In the genomic region with DNA sequence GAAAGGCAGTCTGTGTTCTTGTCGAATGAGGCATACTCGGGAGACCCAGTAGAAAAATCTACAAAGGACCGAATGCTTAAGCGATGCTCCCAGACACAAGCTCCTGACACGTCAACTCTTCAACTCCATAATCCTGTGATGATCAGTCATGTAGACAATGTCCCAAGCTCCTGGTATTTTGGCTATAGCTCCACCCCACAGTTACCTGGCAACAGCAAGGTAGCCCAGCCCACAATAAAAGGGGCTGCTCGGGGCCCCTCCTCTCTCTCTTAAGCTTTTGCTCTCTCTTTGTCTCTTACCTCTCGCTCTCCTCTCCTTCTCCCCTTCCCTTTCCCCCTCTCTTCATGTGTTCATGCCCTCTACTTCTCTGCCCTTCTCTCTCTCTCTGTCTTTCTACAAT, we compare ENCODE assay signal across 20 mouse cellular contexts.
A peak's percentile ranks its signal among the peaks of the same experiment; 100 is the strongest.
DNase-seq lines count a peak whose midpoint lies in the region; ATAC-seq and TF ChIP-seq lines count a peak whose summit lies in the region.
"Had no signal": no experiment of that assay in that cellular context is flagged by ENCODE, and none has a peak within 500 bp of the region (broad histone marks: within the 10 kb centered on the region; RNA-seq: fewer than 3 reads in every experiment).

No protein-coding gene starts in this region.

- peaks cover 10% of the 10 kb centered on the region for H3K4me1 ChIP-seq in hindbrain, embryonic 13.5 days (replicated peaks)
- H3K4me1 ChIP-seq in hindbrain, embryonic 14.5 days (replicated peaks; ENCODE audit: control insufficient read depth, insufficient read depth, low read length) = peaks cover 4% of the 10 kb centered on the region; the same call in 1 of the 2 replicates
- peaks cover 12% of the 10 kb centered on the region for H3K4me1 ChIP-seq in midbrain, embryonic 11.5 days (ENCODE audit: control insufficient read depth, insufficient read depth, low read length)
- H3K4me1 ChIP-seq in lung, adult 2 months (ENCODE audit: control insufficient read depth, insufficient read depth, low read length) = no peaks in the 10 kb centered on the region

- H3K9ac ChIP-seq in hindbrain, embryonic 13.5 days = no peak overlapping the region
- no peak overlapping the region for H3K9ac ChIP-seq in hindbrain, embryonic 14.5 days
- no peak overlapping the region for H3K9ac ChIP-seq in midbrain, embryonic 11.5 days (ENCODE audit: low read length)

- H3K36me3 ChIP-seq in hindbrain, embryonic 13.5 days = no peaks in the 10 kb centered on the region
- no peaks in the 10 kb centered on the region for H3K36me3 ChIP-seq in hindbrain, embryonic 14.5 days (replicated peaks; ENCODE audit: control insufficient read depth, insufficient read depth)
- H3K36me3 ChIP-seq in midbrain, embryonic 11.5 days (ENCODE audit: control insufficient read depth, insufficient read depth, low read length) = no peaks in the 10 kb centered on the region
- H3K36me3 ChIP-seq: G1E had no signal

- ATAC-seq in hindbrain, embryonic 13.5 days (ENCODE audit: low FRiP score) = 0 out of 2 replicates have a peak, but pooled peaks have one; percentile 24
- ATAC-seq in hindbrain, embryonic 14.5 days (ENCODE audit: low FRiP score) = no peak
- 0 out of 2 replicates have a peak, but pooled peaks have one; percentile 40 for ATAC-seq in midbrain, embryonic 11.5 days (ENCODE audit: low FRiP score)
- ATAC-seq: intestine, embryonic 16.5 days had no signal

- TF ChIP-seq POLR2A in lung, adult 2 months (IDR thresholded peaks at IDR 0.05; ENCODE audit: borderline replicate concordance, extremely low read depth, low read depth, low read length) = no peak

- TF ChIP-seq CTCF in lung, adult 2 months (IDR thresholded peaks at IDR 0.05; ENCODE audit: insufficient read depth, low read length) = no peak

- no peaks in the 10 kb centered on the region for H3K9me3 ChIP-seq in hindbrain, embryonic 13.5 days
- H3K9me3 ChIP-seq in hindbrain, embryonic 14.5 days (ENCODE audit: control insufficient read depth, low read length) = no peaks in the 10 kb centered on the region
- H3K9me3 ChIP-seq in midbrain, embryonic 11.5 days (ENCODE audit: control insufficient read depth, low read length) = no peaks in the 10 kb centered on the region

- H3K27ac ChIP-seq in hindbrain, embryonic 13.5 days = no peak overlapping the region
- H3K27ac ChIP-seq in hindbrain, embryonic 14.5 days = no peak overlapping the region
- H3K27ac ChIP-seq in midbrain, embryonic 11.5 days (ENCODE audit: low read depth, low read length) = no peak overlapping the region
- H3K27ac ChIP-seq: left cerebral cortex, adult 2 months; stomach, postnatal 0 days had no signal

- H3K4me3 ChIP-seq in hindbrain, embryonic 13.5 days = no peak overlapping the region
- no peak overlapping the region for H3K4me3 ChIP-seq in hindbrain, embryonic 14.5 days (replicated peaks; ENCODE audit: low read length)
- no peak overlapping the region for H3K4me3 ChIP-seq in midbrain, embryonic 11.5 days (ENCODE audit: low read depth, low read length)
- no peak overlapping the region for H3K4me3 ChIP-seq in lung, adult 2 months (replicated peaks; ENCODE audit: extremely low read depth, low read depth, low read length)
- H3K4me3 ChIP-seq: left cerebral cortex, adult 2 months had no signal

- DNase-seq in hindbrain, embryonic 14.5 days (ENCODE audit: low spot score) = no peak
- peak; percentile 64 for DNase-seq in ZHBTc4 (ENCODE audit: low read depth, low spot score)
- DNase-seq in midbrain, embryonic 11.5 days (ENCODE audit: low spot score, missing footprints) = no peak
- DNase-seq in retina, postnatal 1 day = peak; percentile 43
- no peak for DNase-seq in lung, adult 2 months
- no peak for DNase-seq in lung, postnatal 25 days (ENCODE audit: low spot score)
- DNase-seq: adrenal gland, postnatal 25 days; cerebellum, adult 11 months; gastrocnemius, postnatal 36 days; kidney, postnatal 4 days; layer of hippocampus, adult 9-11 months; left cerebral cortex, postnatal 4 days; lung, adult 18-20 months; lung, postnatal 4 days; right cerebral cortex, adult 18-20 months had no signal

- WGBS in hindbrain, embryonic 13.5 days = 33% methylated on average over 7 of the region's 7 CpGs
- WGBS in hindbrain, embryonic 14.5 days = 31% methylated on average over 7 of the region's 7 CpGs
- WGBS in midbrain, embryonic 11.5 days = 25% methylated on average over 7 of the region's 7 CpGs
- WGBS in lung, adult 2 months = 91% methylated on average over 7 of the region's 7 CpGs

- no peaks in the 10 kb centered on the region for H3K27me3 ChIP-seq in hindbrain, embryonic 13.5 days
- no peaks in the 10 kb centered on the region for H3K27me3 ChIP-seq in hindbrain, embryonic 14.5 days (ENCODE audit: control insufficient read depth, insufficient read depth, low read length)
- H3K27me3 ChIP-seq in midbrain, embryonic 11.5 days (ENCODE audit: control insufficient read depth, insufficient read depth, low read length) = no peaks in the 10 kb centered on the region

- H3K4me2 ChIP-seq in hindbrain, embryonic 13.5 days = no peak overlapping the region
- no peak overlapping the region for H3K4me2 ChIP-seq in hindbrain, embryonic 14.5 days (replicated peaks)
- H3K4me2 ChIP-seq in midbrain, embryonic 11.5 days = no peak overlapping the region

Comparison
In these comparisons a context has a peak if more than half of its experiments do, and no peak if none do; other contexts are left out.
1. DNase-seq: peak in ZHBTc4 (single experiment) and retina, postnatal 1 day (single experiment); none in hindbrain, embryonic 14.5 days (single experiment), midbrain, embryonic 11.5 days (single experiment), lung, adult 2 months (single experiment) and lung, postnatal 25 days (single experiment).